Mouse (Mus musculus): Measurements from ENCODE around the gene Sh3rf1.
A peak's percentile ranks its signal among the peaks of the same experiment; 100 is the strongest.

The Sh3rf1 gene

GRCm38 (mm10) chr8:61322462-61322861 lies 98.8 kb downstream of the Sh3rf1 start:
- DNase-seq (ENCODE audit: low spot score) = no peak

DNA sequence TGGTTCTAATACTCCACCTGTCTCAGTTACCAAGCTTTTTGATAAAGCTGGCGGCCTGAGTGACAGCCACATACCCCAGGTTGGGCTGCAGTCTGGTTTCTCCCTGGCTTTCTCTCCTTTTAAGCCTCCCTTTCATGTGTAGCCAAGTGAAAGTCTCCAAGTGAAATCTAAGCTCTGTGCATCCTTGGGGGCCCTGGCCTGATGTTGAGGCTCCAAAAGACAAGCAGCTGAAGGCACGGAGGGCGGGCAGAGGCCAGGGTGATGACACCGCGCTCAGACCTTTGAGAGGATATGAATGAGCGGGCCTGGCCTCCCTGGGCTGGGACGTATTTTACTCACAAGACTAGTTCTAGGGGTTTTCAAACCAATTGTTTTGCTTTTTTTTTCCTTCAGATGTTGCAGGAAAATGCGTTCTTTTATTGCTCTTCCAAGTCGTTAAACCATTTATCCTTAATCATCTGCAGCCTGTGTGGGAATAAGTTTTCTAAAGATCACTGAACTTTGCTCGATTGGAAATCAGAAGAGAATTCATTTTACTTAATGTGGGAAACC lies 100.8 kb downstream of the Sh3rf1 start:
- no peak for DNase-seq (ENCODE audit: low spot score)

DNA sequence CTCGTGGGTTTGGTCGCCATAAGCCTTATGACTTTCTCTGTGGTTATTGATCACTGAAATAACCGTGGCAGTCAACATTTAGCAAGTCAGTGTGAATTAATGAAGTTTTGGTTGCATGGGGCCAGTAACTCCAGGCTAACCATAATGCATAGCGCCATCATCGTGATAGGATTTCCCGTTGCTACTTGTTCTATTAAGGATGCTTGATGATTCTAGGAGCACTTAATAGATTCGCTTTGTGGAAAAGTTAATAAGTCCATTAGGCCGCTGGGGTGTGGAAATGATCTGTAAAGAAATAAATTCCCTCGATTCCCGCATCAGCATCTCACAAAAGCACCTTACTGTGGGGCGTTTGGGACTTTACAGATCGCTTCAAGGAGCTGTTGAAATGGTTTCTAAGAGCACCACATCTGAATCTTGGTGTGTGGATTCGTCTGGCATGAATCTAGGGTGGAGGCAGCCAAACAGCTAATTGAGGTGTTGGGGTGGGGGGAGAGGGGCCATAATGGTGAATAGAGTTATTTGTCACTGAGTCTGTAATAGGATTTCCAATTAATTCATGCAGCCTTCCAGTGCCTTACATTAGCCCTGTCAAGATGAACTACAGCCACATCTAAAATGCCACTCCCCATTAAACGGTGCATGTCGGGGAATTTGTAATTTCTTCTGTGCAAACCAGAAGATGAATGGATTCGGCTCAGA lies 101.5 kb downstream of the Sh3rf1 start:
- no peak for DNase-seq (ENCODE audit: low spot score)

DNA sequence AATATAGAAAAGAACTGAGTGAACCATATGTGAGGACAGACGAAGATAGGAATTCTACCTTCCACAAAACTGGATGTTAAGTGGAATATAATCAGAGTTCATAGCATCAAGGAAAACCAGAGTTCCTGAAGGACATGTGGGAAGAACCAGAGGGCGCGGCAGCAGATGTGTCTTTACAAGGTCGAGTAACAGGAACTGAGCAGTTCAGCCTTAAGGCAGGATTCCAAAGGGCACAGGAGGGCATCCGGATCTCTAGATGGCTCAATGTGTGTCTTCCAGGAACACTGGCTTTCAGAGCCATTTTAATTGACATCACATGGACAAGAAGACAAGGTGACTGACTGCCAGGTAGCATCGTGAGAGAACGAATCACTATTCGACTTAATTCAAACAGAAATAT lies 102.6 kb downstream of the Sh3rf1 start:
- DNase-seq (ENCODE audit: low spot score) = no peak

DNA sequence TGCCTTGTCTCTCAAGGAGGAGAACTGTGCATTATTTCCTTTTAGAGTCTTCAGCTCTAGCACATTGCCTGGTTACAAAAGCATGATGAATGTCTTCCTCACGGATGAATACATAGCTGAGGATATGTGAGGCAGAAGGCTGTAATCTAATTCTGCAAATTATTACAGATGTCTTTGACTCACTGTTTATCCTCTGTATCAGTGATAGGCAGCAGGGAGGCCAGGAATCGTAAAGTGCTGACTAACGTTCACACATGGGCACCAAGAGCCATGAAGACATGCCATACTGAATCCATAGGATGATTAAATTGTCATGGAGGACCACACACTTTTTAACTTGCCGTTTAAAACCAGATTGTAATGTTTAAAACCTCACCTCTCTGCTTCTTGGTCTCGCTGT lies 103.7 kb downstream of the Sh3rf1 start:
- no peak for DNase-seq (ENCODE audit: low spot score)

- DNase-seq (ENCODE audit: low spot score) = no peak
These were observed 116.0 kb downstream of the Sh3rf1 start for GRCm38 (mm10) chr8:61339629-61340028.

- DNase-seq (ENCODE audit: low spot score) = no peak
These were observed 116.8 kb downstream of the Sh3rf1 start for GRCm38 (mm10) chr8:61340283-61340984.

DNA sequence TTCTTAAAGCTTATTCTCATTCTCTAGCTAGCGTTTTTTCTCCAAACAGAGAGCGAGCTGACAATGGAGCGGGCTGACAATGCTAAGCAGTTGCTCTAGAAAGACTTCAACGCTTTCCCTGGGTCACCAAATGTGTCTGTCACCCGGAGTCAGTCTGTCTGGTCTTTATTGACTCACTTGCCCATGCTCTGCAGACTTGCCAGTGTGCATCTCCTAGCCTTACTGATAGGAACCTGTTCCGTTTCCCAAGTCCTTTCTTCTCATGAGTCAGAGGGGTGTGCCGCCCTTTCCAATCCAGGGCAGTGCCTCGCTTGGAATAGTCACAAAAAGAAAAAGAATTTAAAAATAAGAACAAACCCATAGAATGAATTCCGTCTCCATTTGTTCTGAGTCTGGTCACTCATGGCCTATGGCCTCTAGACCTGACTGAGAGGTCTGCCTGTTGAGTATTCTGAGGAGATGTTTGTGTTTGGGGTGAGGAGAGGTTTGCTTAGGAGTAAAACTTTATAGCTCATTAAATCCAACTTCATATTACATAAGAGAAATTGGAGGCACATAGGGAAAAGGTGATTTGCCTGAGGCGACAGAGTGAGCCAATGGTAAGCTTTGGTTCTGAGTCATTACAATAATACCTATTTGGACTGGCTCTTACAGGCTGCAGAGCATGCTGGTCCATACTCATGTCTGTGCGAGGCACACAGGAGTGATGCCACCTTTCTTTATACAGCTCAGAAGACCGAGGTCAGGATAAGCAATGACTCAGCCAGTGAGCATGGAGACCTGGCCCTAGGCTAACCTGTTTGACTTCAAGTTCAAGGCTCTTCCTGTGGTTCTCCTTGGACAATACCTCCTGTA lies 118.1 kb downstream of the Sh3rf1 start:
- DNase-seq (ENCODE audit: low spot score) = no peak

GRCm38 (mm10) chr8:61342473-61343026 lies 118.9 kb downstream of the Sh3rf1 start:
- DNase-seq (ENCODE audit: low spot score) = no peak

DNA sequence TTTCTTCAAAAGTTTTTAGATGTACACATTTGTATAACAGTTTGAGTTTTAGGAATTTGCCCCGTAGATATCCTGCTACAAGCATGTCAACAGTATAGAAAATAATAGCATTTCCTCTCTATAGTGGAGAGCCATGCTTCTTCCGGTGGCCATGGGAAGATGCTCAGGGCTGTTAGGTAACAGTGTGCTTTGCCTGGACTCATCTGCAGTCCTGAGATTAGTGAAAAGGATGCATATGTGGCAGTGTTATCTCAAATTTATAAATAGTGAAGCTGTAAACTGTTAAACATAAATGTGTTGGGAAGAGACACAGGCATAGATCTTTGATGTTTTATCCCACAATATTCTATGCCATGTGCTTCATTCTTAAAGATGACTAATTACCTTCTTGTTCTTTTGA lies 120.8 kb downstream of the Sh3rf1 start:
- DNase-seq (ENCODE audit: low spot score) = no peak

GRCm38 (mm10) chr8:61346941-61347340 lies 123.3 kb downstream of the Sh3rf1 start:
- no peak for DNase-seq (ENCODE audit: low spot score)

- DNase-seq (ENCODE audit: low spot score) = no peak
These were observed 123.9 kb downstream of the Sh3rf1 start for GRCm38 (mm10) chr8:61347526-61347925.

GRCm38 (mm10) chr8:61348029-61348428 lies 124.4 kb downstream of the Sh3rf1 start:
- DNase-seq (ENCODE audit: low spot score) = no peak

DNA sequence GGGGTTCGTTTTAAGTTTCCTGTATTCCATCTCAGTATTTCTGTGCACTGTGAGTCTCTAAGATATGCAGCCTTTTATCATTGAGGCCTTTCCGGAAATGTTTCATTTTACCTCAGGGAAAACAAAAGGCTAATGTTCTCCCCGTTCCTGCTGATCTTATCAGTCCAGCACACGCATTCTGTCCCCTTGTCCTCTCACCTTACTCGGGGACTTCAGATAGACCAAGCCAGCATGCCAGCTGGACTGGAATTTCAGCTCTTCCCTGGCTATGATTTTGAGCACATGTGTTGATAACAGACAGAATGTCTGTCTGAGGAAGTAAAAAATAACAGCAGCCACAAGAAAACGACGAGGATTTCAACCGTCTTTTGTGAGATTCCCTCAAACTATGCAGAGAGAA lies 124.8 kb downstream of the Sh3rf1 start:
- no peak for DNase-seq (ENCODE audit: low spot score)

DNA sequence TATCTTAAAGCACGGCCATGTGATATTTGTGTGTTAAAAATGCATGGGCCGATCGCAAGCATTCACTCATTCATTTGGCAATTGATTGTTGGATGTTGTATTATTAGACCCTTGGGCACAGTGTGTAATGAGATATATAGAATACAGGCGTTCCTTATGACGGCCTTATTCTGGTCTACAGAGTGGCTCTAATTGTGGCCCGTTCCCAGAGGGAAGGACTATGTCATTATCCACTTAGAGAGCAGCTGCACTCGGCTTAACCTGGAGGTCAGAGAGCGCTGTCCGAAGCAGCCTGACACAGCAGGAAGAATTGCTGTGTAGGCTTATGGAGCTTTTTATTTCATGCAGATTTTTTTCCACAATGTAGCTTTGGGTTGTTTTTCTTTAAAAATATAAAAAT lies 126.8 kb downstream of the Sh3rf1 start:
- no peak for DNase-seq (ENCODE audit: low spot score)

DNA sequence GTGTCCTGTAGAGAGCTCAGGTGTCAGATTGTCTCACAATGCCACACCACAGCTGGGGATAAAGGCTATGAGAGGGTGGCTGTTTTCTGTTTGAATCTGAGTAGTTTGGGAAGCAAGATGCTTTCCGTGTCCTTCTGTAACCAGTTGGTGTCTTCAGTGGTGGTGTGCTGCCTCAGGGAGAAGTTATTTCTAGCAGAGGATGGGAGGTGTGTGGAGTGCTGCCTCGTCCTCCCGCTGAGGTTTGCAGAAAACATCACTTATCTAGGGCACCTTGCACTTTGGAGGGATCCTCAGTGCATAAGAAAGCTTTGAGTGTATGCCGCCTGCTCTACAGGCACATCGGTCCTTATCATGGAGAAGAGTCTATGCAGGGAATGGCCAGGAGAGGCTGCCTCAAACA lies 128.0 kb downstream of the Sh3rf1 start:
- DNase-seq (ENCODE audit: low spot score) = no peak

DNA sequence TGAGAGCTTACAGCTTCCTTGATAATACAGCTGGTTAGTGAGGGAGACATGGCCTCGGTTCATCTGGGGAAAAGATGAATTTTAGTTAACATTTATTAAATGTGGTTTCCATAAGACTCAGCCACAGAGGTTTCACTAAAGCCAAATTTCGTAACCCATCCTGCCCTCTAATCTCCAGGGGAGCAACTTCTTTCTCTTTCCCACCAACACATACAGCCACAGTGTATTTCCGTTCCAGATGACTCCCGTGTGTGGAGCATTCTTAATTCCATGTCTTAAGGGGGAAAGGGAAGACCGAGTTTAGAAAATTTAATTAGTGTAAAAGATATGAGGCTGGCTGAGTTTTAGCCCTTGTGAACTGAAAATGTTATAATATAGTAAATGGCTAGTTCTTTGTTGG lies 131.8 kb downstream of the Sh3rf1 start:
- DNase-seq (ENCODE audit: low spot score) = no peak

DNA sequence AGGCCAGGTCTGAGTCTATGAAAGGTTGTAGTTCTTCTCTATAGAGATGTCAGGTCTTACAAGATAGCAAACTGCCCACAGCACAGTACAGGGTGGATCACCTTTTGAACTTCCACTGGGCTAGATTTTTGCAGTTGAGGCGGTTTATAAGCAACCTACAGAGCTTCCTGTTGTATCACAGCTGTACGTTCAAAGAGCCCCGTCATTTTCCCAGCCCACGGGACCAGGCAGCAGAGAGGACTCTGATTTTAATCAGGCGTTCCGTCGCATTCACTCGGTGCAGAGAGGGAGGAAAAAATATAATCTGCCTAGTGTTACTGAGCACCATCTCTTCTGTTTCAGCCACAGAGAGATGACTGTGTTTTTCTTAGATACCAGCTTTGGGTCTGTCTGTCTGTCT lies 135.3 kb downstream of the Sh3rf1 start:
- no peak for DNase-seq (ENCODE audit: low spot score)

DNA sequence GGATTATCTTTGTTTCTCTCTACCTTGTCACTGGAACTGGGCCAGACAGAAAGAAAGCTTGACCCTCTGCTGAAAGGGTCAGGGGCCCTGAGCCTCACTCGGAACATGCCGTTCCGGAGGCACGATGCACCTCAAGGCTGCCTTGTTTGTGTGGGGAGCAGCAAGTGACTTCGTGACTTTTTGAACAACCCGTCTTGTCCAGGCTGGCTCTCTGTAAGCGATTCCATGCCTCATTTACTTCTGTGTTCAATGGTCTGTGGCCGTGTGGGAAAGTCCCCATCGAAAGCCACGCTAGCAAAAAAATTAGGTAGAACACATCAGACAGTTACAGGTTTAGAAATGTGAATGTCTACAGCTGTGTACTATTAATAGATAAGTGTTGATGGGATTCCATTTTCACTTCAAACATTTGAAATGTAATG lies 136.2 kb downstream of the Sh3rf1 start:
- DNase-seq (ENCODE audit: low spot score) = peak; percentile 22

DNA sequence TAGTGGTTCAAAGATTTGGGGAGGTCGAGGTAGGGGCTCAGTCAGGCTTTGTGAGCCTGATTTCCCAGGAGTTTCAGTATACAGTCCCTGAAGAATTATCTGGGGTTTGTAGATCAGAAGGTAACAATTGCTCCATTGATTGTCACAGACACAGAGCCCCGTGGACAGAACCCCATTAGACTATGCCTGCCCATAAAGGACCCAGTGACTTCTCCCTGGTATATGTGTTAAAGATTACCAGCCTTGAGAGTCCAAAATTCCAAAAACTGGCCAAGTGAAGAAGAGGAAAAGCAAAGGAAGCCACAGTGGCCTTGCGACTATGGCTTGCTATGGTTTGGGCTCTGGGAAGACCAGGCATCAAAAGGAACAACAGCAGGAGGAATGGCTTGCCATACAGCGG lies 136.7 kb downstream of the Sh3rf1 start:
- DNase-seq (ENCODE audit: low spot score) = no peak

- no peak for DNase-seq (ENCODE audit: low spot score)
These were observed 137.8 kb downstream of the Sh3rf1 start for GRCm38 (mm10) chr8:61361476-61361875.

DNA sequence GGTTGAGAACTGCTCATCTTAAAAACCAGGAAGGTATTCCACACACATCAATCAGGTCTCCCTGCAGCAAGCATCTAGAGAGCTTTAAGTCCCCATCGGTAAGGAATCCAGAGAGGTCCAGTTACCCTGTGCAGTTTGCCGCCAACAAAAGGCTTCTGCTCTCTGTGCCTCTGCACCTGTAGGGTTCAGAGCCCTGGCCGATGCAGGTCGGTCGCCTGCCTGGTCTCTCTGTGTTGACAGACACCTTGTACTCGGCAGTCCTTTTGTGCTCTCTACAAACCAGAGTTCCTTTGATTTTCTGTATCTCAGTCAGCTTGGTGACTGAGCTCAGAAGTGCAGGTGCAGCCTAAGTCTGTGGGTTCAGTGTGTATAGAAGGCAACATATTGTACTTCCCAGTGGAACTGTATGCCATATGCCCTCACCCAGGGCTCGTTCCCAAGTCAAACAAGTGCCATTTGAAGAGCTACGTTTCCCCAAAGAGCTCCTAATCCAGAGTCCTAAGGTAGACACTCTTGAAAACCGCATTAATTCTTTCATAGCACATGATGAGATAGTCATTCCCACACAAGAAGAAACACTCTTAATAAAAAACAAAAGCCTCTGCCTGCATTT lies 138.7 kb downstream of the Sh3rf1 start:
- DNase-seq (ENCODE audit: low spot score) = no peak

Data from ovary, adult 18-20 months (tissue).